Mouse (Mus musculus): Measurements from ENCODE around the gene Sema5a.
A peak's percentile ranks its signal among the peaks of the same experiment; 100 is the strongest.
"Not testable (repeated sequence)": the region's sequence is repeated elsewhere in the genome, so short reads cannot be mapped to it uniquely, and the experiment has no call there.

Gene Sema5a

GRCm38 (mm10) chr15:32244344-32244955 is at the start of gene Sema5a:
Gene Sema5a (plus strand): TSS chr15:32244810.
- no peak for DNase-seq (ENCODE audit: low read depth)

- DNase-seq (ENCODE audit: low read depth) = no peak
Observed at GRCm38 (mm10) chr15:32198076-32198475, 46.5 kb upstream of the Sema5a start.

- DNase-seq (ENCODE audit: low read depth) = no peak
Observed at GRCm38 (mm10) chr15:32198561-32198960, 46.0 kb upstream of the Sema5a start.

- DNase-seq (ENCODE audit: low read depth) = no peak
Observed at GRCm38 (mm10) chr15:32203242-32203641, 41.4 kb upstream of the Sema5a start.

GRCm38 (mm10) chr15:32204908-32205307 is 39.7 kb upstream of the Sema5a start:
- no peak for DNase-seq (ENCODE audit: low read depth)

GRCm38 (mm10) chr15:32214687-32215086 is 29.9 kb upstream of the Sema5a start:
- DNase-seq (ENCODE audit: low read depth) = not testable (repeated sequence)

GRCm38 (mm10) chr15:32223028-32223427 is 21.6 kb upstream of the Sema5a start:
- DNase-seq (ENCODE audit: low read depth) = no peak

GRCm38 (mm10) chr15:32225394-32225793 is 19.2 kb upstream of the Sema5a start:
- DNase-seq (ENCODE audit: low read depth) = no peak

GRCm38 (mm10) chr15:32226381-32226780 is 18.2 kb upstream of the Sema5a start:
- DNase-seq (ENCODE audit: low read depth) = no peak

- no peak for DNase-seq (ENCODE audit: low read depth)
Observed at GRCm38 (mm10) chr15:32226888-32227395, 17.7 kb upstream of the Sema5a start.

GRCm38 (mm10) chr15:32230066-32230465 is 14.5 kb upstream of the Sema5a start:
- peak; percentile 14 for DNase-seq (ENCODE audit: low read depth)

- no peak for DNase-seq (ENCODE audit: low read depth)
Observed at GRCm38 (mm10) chr15:32232189-32232588, 12.4 kb upstream of the Sema5a start.

- not testable (repeated sequence) for DNase-seq (ENCODE audit: low read depth)
Observed at GRCm38 (mm10) chr15:32232666-32233141, 11.9 kb upstream of the Sema5a start.

- no peak for DNase-seq (ENCODE audit: low read depth)
Observed at GRCm38 (mm10) chr15:32233451-32233850, 11.2 kb upstream of the Sema5a start.

GRCm38 (mm10) chr15:32239099-32239498 is 5.5 kb upstream of the Sema5a start:
- DNase-seq (ENCODE audit: low read depth) = no peak

- DNase-seq (ENCODE audit: low read depth) = no peak
Observed at GRCm38 (mm10) chr15:32240159-32240558, 4.5 kb upstream of the Sema5a start.

- no peak for DNase-seq (ENCODE audit: low read depth)
Observed at GRCm38 (mm10) chr15:32241666-32242065, 2.9 kb upstream of the Sema5a start.

- no peak for DNase-seq (ENCODE audit: low read depth)
Observed at GRCm38 (mm10) chr15:32243096-32243785, 1.4 kb upstream of the Sema5a start.

- DNase-seq (ENCODE audit: low read depth) = no peak
Observed at GRCm38 (mm10) chr15:32243824-32244223, 786 bp upstream of the Sema5a start.

GRCm38 (mm10) chr15:32244956-32245836 is 586 bp downstream of the Sema5a start:
- no peak for DNase-seq (ENCODE audit: low read depth)

- DNase-seq (ENCODE audit: low read depth) = peak; percentile 37
Observed at GRCm38 (mm10) chr15:32245837-32246670, 1.4 kb downstream of the Sema5a start.

Data from 416B (cell line).